Mouse (Mus musculus): Measurements from ENCODE around the gene Ferd3l. TPM values are rescaled to one million over a fixed set of nuclear protein-coding genes. Genes with fewer than 3 reads are reported as not detected.

Ferd3l gene
- total RNA-seq (2023), result not detected

GRCm38 (mm10) chr12:33928331-33929192 lies at the start of gene Ferd3l:
TSS of gene Ferd3l (plus strand) at chr12:33928425.

GRCm38 (mm10) chr12:33957400-33958240 lies 29.4 kb downstream of the Ferd3l start, which contains the start of gene Twist1:
TSS of gene Twist1 (plus strand) at chr12:33957671.

Other genes with a start within 250 kb of the Ferd3l start
- gene Twist1, start 29.2 kb downstream of the Ferd3l start, total RNA-seq (2023), result not detected